Mouse (Mus musculus) skeletal muscle tissue, adult 2 months (tissue): ENCODE results near the gene Nrsn1.
"Not testable (repeated sequence)": the region's sequence is repeated elsewhere in the genome, so short reads cannot be mapped to it uniquely, and the experiment has no call there.

Experiments
- DNase-seq: peaks from one replicate; pipeline ENCODE4 v3.0.0-alpha.2; 2012; ENCODE audit warnings: low read depth, low spot score

Gene Nrsn1

DNA sequence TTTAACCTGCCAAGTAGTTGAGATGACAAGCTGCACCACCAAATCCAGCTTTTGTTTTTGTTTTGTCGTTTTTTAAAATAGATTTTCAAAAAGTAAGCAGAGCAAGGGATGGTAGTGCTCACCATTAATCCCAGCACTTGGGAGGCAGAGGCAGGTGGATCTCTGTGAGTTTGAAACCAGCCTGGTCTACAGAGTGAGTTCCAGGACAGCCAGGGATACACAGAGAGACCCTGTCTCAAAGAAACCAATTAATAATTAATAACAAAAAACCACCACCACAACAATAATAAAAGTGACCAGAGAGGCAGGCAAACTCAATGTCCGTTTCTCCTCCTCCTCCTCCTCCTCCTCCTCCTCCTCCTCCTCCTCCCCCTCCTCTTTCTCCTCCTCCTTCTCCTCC lies at the start of gene Nrsn1:
Gene Nrsn1, minus strand, starts transcription at position 101 of the 400 bp plus-strand sequence.
- not testable (repeated sequence) for DNase-seq

DNA sequence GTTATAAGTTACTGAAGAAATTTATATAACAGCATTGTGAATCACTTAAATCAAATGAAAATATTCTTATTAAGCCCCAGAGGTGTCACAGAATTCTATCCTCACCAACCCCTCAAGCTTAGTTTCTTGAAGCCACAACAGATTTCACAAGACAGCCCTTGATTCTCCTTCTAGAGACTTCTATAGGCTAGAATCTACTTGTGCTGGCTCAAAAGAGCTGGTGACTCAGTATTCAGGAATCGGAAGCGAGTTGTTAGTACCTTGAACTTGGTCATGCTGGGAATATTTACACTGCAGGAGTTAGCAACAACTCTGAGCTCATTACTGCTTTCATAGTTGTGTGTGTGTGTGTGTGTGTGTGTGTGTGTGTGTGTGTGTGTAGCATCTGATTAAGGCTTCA lies 41.8 kb upstream of the Nrsn1 start:
- DNase-seq = no peak

DNA sequence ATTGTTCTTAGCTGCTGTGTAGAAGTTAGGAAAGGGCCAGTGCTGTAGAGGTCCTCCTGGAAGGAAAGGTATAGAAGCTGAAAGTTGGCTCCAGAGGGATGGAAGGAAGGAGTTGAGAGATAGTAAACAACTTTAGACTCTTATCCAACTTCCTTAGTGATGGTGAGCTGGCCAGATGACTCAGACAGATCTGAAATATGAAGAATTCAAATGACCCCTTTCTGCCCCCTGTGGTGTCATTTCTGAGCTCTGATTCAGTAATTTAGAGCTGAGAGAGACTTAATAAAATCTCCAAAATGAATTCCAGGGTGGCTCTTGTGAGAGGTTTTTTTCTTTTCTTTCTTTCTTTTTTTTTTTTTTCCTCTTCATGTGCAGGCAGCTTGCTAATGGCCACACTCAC lies 39.8 kb upstream of the Nrsn1 start:
- no peak for DNase-seq

DNA sequence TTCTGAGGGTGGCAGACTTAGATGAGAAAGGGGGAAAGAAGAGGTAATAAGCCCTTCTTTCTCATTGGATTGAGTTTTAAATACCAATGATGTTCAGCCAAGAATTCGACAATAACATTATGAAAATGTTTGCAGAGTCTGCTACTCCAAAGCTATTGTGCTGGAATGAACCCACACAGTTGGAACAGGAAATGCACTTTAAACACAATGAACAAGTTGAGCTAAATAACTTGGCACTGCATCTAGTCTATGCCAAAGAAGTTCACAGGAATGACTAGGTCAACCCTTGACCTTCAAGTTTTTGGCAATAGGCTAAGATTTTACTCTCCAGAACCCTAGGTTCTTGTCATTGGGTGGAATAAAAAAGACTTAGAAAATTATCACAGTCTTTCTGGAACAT lies 18.4 kb upstream of the Nrsn1 start:
- DNase-seq = no peak

DNA sequence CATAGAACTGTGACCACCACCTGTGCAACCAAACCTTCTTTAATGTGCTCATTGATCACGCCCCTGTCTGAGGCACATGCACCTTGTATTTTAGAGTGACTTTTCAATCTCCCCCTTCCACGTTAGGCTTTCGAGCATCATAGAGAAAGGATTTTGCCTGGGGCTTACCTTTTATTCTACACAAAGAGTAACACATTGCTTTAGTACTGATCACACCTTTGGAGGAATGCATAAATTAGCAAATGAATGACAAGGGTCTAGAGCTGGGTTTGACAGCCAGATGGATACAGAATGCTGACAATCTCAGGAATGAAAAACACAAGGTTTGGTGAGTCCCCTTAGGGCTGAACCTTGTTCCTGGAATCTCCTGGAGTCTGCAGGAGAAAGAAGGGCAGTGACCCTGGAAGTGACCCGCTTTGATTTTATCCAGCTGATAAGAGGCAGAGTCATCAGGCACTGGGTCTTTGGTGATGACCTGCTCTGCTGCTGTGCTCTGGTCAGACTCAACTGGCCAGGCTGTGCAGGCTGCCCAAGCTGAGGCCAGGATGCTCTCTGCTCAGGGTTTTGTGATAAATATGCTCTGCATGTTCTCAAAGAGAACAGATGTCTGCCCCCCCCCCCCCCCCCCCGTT lies 4.7 kb upstream of the Nrsn1 start:
- no peak for DNase-seq

DNA sequence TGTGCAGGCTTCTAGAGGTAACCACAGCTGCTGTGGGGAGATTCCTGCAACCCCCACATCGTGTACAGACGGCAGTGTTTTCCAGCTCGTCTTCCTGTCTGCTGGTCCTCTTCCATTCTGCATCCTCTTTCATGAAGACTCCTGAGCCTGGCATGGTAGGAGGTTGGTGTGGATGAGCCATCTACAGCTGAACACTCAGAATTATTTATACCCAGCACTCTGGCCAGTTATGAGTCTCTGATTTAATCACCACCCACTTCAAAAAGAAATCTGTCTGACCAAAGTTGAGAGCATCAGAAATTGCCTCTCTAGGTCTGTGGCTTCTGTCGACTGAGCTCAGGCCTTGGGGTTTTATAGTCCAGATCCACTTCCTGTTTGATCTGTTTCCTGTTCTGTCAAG lies 1.9 kb upstream of the Nrsn1 start:
- DNase-seq = no peak

DNA sequence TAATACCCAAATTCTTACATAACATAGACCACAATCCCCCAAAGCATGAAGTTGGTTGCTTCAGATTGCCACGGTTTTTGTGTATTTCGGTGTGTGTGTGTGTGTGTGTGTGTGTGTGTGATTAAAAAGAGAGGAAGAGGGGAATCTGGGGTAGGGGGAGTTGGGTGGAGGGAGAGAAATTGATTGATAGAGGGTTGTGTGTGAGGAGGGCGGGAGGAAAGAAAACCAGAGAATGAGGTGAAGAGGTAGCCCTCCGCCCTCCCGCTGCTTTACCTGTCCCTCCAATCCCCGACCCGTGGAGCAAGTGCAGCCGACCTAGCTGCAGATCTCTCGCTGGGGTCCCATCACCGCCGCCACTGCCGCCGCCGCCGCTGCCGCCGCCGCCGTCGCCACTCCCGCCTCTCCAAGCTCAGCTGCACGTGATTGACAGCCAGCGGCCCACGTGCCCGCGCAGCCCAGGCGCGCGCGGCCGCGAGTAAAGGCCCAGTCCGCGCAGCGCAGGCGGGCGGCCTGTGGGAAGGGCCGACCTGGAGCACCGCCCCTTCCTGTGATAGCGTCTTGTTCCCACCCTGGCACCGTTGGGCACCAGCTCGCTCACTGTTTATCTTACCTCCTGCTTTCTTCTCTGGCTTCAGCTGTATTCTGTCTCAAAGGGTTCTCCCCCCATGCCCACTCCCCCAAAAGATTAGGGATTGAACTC lies 583 bp downstream of the Nrsn1 start:
- no peak for DNase-seq

DNA sequence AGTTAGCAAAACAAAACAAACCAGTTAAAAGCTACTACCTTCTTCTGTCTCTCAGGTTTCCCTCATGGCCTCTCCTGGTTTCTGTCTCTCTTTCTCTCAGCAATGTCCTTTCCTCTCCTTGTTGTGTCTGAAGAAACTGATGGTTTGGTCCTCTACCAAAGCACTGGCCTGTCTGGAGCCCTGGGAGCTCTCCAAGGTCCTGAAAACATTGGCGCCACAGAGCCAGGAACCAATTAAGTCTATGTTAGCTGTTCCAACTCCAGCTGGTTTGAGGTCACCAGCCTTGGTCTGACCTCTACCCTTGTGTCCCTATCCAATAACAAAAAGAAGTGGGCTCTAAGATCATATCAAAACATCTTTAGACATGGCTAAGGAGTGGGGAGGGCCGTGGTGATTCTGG lies 1.3 kb downstream of the Nrsn1 start:
- DNase-seq = no peak

DNA sequence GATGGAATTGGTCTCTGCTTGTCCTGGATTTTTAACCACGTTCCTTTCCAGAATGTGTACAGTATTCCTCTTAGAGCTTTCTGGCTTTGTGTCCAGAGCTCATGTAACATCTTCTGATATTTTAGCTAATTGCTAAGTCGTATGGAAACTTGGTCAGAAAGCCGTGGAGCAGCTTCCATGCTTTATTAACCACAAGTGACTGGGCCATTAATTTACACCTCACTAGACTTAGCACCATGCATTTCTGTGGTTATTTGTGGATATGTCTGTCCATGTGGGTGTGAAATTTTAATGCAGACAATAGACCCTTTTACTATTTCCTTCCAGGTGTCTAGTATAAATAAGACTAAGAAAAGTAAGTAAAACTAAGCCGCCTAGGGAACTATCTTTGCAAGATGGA lies 7.6 kb downstream of the Nrsn1 start:
- no peak for DNase-seq

DNA sequence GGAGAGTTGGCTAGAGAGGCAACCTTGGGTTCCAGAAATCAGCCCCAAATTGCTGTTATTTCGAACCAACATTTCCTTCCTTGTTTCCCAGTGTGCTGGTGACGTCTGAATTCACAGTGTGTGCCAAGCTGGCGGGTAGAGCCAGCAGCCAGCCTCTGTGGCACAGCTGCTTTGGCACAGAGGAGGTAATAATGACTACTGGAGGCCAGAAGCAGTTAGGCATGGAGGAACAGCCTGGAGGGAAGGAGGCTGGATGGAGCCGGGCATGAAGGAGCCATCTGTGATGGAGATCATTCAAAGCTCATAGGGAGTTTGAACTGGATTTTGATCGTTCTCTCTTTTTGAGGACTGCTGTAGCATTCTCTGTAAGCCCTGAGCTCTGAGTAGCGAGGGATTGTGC lies 12.7 kb downstream of the Nrsn1 start:
- DNase-seq = no peak

DNA sequence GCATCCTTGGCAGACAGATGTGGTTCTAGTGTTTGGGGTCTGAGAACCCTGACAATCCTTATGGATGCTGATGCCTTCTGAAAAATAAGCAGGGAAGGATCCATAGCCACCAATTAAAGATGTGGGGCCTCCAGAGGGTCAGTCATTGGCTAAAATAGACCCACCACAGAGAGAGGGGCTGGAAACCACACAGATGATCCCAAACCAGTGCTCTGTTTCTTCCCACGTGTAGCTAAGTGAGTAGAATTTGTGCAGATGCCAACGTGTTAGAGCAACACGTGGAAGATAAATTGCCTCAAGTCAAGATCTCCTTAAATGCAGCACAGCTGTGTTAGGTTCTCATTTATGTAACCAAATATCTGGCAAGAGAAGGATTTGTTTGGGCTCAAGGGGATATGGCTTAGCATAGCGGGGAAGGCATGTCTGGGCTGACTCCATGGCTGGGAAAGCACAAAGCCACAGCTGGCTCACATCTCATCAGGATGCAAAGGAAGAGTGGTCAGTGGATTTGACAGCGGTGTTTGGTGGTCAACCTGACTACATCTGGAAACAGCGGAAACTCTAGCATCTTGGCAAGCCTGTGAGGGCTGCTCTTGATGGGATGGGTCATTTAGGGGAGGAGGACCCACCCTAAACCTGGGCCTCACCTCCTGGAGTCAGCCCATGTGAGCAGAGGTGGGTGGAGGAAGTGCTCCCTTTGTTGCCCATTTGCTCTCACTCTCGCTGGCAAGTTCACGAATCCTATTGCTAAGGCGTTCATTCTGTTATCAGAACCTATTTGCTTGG lies 15.6 kb downstream of the Nrsn1 start:
- DNase-seq = no peak

DNA sequence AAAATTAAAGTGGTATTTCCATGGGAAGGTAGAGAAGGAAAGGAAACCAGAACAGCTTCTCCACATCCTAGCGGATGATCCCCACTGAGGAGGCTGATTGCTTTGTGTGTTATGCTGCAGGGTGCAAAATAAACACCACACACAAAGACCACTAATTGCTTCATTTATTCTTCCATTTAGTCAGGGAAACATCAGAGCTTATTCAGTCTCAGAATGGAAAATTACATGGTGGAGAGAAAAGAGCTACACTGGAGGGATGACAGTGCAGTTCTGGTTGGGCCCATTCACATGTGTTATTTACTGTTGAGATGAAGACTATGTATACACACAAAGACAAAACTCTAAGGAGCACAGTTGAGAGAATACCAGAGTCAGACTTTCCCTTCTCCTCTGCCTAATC lies 18.4 kb downstream of the Nrsn1 start:
- no peak for DNase-seq

DNA sequence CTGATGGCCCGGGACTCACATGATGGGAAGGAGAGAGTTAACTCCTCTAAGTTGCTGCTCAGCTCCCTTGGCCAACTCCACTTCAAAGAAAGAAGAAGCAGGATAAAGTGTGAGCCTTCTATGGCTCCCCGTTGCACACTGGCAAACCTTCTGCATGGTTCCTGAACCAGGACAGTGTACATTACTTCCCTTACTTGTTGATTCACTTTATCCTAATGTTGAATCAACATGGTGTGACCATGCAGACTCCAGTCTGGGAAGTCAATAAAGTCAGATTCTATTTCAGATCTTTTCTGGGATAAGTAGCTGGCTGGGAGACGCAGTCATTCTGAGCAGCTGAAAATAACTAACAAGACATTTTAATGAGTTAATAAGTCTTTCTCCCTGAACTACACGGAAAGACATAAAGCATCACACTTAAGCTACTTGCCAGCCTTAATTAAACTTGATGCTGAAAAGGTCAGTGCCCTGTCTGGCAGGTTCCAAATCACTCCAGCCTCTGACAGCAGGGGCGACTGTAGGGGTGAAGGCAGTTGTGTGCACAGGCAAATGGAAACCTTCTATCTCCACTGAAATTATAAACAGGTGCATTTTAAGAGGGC lies 50.0 kb downstream of the Nrsn1 start:
- no peak for DNase-seq

DNA sequence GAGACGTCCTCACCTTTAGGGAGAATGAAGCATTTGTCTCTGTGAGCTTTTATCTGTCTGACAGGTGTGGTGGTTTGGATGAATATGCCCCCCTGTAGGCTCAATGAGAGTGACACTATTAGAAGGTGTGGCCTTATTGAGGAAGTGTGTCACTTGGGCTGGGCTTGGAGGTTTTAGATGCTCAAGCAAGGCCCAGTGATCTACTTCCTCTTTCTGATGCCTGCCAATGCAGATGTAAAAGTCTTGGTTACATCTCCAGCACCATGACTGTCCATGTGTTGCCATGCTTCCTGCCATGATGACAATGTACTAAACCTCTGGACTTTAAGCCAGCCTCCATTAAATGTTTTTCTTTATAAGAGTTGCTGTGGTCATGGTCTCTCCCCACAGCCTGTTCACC lies 51.9 kb downstream of the Nrsn1 start:
- DNase-seq = no peak

DNA sequence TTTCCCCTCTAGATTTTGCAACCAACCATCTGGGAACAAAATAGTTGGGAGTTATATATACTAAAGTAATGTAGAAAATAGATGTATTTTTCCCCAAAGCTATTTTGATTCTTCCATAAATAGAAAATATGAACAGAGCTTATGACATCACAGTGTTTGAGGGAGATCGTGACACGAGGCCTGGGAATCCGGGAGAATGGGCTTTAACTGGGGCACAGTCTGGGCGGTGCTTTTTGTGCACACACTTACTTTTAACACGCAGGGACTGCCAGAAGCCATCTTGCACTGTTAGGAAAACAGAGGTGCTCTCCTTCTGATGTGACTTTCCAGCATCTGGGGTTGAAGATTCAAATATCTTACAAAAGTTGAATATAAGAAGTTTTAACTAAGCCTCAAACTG lies 63.4 kb downstream of the Nrsn1 start:
- no peak for DNase-seq
